Mouse (Mus musculus) kidney, adult 8-10 months (tissue): ENCODE data around the gene Prpf6.

ENCODE experiments used
- DNase-seq, 2 experiments: peaks; one replicate each; pipeline ENCODE4 v3.0.0; 2022

The Prpf6 gene

GRCm38 (mm10) chr2:181580131-181580772 is 11.4 kb upstream of the Prpf6 start:
- no peak for DNase-seq

DNA sequence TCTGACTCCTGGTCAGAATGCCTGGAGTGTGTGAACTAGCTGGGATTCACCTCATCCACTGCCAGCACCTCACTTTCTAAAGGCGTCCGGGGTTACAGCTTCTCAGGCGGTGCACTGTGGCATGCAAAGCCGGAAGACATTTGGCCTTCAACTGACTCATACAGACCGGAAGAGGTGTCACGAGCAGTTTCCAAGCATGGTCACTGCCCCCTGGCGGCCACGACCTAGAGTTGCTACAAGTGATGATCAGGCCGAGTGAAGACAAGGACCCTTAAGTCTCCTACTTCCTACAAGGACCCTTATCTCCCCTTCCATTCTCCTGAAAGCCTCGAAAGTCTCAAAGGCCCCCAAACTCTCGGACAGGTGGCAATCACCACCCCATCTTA is 10.7 kb upstream of the Prpf6 start:
- DNase-seq, result peak; percentile 81 to 85

GRCm38 (mm10) chr2:181581402-181582120 is 10.1 kb upstream of the Prpf6 start:
- peak; percentile 84 to 90 for DNase-seq

GRCm38 (mm10) chr2:181582358-181582757 is 9.3 kb upstream of the Prpf6 start:
- no peak for DNase-seq

DNA sequence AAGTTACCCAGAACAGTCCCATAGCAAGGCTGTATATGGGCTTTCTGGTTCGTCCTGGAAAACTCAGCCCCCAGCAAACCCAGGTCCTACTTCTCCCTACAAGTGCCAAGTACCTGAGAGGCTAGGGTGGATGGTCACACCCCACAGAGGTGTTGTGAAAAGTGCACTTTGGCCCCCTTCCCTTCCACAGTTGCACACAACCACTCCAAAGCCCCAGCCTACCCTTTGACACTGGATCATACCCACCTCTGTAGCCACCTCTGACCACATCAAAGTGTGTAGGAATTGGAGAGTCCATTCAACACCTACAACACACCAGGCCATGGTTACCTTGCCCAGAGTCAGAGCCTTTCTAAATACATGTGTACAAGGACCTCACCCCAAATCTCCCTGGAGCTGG is 8.7 kb upstream of the Prpf6 start:
- no peak for DNase-seq

DNA sequence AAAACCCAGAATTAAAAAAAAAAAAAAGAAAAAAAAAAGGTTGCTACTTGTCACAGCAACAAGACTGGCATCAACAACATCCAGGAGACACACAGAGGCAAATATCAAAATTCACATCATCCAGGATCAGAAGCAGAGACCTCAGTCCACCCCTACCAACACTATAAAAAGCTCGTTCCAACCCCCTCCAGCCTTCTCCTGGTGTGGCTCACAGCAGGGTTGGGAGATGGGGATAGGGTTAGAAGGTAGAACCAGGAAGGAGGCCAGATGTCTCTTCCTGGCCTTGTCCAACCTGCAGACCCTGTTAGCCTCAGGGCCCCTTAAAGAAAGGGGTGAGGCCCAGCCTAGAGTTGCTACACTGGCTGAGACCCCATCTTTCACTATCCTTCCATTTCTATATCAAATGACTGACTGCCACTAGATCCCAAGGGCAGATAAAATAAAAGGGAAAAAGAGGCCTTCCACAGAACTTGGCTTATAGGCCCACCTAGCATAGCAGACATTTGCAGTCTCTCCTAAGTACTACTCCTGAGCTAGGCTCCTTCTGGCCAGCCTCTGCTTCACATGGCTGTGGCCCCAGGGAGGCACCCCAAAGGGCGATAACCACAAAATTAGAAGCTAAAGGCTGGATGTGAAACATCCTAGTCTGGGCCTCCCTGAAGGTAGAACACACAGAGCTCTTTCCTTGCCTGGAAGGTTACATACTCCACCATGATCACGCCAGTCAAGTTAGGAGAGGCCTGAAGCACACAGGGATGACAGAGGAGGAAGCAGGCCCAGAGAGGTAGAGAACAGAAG is 8.0 kb upstream of the Prpf6 start:
- DNase-seq, result no peak

DNA sequence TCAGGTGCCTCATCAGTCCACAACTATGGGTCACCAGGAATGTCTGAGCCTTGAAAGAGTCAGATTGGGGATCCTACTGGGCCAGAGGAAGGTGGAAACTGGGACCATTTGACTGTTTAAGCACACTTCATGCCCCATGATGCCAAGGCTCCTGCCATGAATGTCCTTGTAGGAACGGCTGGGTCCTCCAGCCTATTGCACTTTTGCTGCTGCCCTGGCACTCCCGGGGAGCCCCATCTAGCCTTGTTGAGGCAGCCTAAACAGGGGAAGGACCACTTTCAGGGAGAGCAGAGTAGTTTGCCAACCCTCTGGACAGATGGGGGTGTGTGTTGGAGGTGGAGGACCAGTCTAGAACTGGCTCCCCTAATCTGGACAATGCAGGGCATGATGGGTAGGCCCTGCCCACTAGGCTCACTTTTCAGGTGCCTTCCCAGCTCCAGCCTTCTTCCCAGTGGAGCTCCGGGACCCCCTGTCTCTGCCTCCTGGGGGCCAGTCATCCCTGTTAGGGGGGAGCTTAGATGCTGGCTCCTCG is 7.2 kb upstream of the Prpf6 start, which contains the start of gene Uckl1:
Gene Uckl1, minus strand, starts transcription at position 482 of the 532 bp plus-strand sequence.
- DNase-seq, result no peak

- DNase-seq, result no peak
These were observed 6.2 kb upstream of the Prpf6 start for GRCm38 (mm10) chr2:181585506-181585905.

GRCm38 (mm10) chr2:181586124-181586523 is 5.5 kb upstream of the Prpf6 start:
- no peak for DNase-seq

DNA sequence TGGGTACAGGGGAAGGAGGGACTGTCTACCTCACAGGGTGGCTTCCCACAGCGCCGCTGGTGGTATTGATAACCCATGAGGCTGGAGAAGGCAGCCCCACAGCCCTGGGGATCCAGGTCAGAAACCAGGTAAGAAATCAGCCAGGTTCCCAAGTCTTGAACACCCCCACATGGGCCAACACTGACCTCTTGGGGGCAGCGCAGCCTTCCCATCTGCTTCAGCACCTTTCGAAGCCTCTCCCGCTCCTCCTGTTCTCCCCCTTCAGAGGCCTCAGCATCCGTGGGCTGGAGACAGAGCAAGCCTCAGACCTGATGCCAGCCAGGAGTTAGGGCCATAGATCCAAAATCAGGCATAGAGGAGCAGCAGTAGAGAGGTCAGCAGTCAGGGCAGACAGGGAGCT is 3.9 kb upstream of the Prpf6 start:
- no peak for DNase-seq

- DNase-seq, result no peak
These were observed 3.4 kb upstream of the Prpf6 start for GRCm38 (mm10) chr2:181588229-181588780.

- DNase-seq, result no peak
These were observed 2.5 kb upstream of the Prpf6 start for GRCm38 (mm10) chr2:181589011-181589731.

DNA sequence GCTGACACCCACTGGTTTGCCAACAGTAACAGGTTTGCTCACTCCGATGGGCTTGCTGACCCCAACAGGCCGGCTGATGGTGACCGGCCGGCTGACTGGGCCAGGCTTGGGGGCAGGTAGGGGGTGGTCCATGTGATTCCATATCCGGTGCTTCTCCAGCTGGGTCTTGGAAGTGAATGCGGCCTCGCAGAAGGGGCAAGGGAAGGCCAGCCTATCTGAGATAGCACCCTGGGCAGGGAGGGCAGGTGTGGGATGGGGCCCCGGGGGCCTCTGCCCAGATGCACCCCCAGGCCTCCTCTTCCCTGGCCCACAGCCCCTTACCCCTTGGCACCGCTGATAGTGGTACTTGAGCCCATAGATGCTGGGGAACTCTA is 1.9 kb upstream of the Prpf6 start:
- DNase-seq, result no peak

GRCm38 (mm10) chr2:181590471-181590870 is 1.2 kb upstream of the Prpf6 start:
- no peak for DNase-seq

GRCm38 (mm10) chr2:181592231-181593041 is 768 bp downstream of the Prpf6 start, which contains the start of gene Zfp512b:
Zfp512b (minus strand) TSS chr2:181592803.
- DNase-seq, result peak; percentile 53 to 67

DNA sequence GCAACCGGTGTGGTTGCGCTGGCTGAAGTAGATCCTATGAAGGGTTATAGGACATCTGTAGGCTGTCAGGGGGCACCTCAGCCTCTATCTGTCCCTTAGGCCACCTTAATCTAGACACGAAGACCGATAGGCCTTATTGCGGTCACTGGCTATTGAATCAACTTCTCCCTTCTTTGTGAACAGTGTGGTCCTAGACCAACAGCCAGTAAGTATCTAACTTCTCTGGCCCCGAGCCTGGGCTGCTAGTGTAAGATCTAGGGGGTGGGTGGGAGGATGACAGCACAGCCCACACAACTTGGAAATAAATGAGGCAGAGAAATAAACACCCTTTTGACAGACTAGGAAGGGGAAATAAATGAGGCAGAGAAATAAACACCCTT is 1.4 kb downstream of the Prpf6 start:
- DNase-seq, result no peak

DNA sequence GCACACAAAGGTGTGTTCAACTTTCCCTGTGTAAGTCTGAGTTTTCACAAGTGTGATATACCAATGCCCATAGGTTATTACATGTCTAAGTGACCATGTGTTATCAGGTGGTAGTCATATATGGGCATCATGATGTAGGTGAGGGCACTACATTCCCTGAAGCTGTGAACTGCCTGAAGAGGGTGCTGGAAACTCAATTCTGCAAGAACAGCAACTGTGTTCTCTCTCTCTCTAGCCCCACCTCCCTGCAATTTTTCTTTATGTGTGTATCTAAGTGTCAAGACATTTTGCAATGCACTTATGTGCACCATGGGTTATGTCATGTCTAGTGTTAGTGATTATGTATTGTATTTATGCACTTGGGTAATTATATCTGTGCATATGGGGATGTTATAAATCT is 2.3 kb downstream of the Prpf6 start:
- DNase-seq, result no peak

DNA sequence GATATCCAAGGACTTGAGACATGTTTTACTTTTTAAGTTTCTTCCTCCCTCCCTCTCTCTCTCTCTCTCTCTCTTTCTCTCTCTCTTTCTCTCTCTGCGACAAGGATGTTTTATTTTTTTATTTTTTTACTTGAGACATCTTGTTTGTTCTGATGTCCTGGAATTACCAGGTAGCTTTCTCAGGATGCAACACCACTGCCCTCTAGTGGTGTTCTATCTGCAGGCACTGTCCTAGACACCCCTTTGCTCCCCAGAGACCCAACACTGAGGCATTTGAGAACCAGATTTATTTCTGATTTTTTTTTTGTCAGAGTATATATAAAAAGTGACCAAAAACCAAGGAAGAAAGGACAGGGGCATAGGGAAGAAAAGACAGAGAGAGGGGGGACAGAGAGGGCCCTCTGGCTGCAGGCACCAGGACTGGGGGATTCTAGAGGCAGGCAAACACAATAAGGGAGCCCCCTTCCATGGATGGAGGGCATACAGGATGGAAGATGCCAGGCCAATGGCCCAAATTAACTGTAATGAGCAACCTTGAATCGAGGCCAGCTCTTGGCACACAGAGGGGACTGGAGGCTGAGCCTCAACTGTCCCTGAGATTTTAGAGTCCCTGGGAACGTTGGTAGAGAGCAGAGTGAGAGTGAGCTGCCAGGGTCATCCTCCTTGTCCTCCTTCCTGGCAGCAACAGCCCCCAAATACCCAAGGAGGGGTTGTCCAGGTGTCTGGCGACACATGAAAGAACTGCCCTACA is 3.5 kb downstream of the Prpf6 start:
- peak in 1 of 2 experiments; percentile 49 for DNase-seq

- no peak for DNase-seq
These were observed 4.7 kb downstream of the Prpf6 start for GRCm38 (mm10) chr2:181596221-181596960.
